Mouse (Mus musculus) left cerebral cortex, adult 11 months (tissue): ENCODE data around the gene Fyn.

Experiments
- DNase-seq: peaks from one replicate; pipeline ENCODE4 v3.0.0; 2022; ENCODE audit warnings: low spot score

Fyn gene

GRCm38 (mm10) chr10:39571011-39571410 is 202.4 kb downstream of the Fyn start:
- DNase-seq, result no peak

- no peak for DNase-seq
Measured at GRCm38 (mm10) chr10:39572050-39572671, 203.5 kb downstream of the Fyn start.

DNA sequence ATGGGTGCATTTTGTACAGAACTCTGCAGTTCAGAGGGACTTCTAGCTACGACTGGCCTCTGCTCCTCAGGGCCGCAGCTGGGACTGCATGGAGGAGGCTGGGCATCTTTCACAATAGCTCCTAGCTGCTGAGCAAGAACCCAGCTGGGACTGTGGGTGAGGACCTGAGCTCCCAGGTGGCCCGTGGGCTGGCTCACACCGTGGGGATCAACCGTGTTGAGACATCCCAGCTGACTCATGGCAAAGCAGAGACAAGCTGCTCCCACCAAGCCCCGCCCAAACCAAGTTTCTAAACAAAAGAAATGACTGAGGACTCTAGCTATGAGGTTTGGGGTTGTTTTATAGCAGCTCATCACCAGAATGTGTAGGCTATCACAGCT is 204.0 kb downstream of the Fyn start:
- DNase-seq, result no peak

DNA sequence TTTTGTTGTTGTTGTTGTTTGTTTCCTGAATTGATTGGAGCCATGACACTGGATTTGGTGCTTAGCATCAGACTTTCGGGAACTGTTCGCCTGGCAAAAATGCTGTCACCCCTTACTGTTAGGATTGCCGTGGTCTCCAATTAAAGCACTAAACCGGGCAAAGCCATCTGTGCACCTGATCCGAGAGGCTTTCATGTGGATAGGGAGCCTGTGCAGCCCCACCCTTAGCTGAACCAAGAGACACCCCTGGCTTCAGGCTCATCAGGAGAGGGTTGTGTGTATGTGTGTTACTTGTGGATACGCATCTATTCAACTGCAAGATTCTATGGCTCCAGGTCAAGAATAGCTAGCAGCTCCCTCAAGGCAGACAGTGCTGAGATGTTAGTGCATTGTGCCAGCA is 207.8 kb downstream of the Fyn start:
- DNase-seq, result no peak

GRCm38 (mm10) chr10:39580477-39580876 is 211.8 kb downstream of the Fyn start:
- no peak for DNase-seq

- DNase-seq, result no peak
Measured at GRCm38 (mm10) chr10:39582385-39582784, 213.7 kb downstream of the Fyn start.

GRCm38 (mm10) chr10:39583718-39584117 is 215.1 kb downstream of the Fyn start:
- DNase-seq, result no peak

DNA sequence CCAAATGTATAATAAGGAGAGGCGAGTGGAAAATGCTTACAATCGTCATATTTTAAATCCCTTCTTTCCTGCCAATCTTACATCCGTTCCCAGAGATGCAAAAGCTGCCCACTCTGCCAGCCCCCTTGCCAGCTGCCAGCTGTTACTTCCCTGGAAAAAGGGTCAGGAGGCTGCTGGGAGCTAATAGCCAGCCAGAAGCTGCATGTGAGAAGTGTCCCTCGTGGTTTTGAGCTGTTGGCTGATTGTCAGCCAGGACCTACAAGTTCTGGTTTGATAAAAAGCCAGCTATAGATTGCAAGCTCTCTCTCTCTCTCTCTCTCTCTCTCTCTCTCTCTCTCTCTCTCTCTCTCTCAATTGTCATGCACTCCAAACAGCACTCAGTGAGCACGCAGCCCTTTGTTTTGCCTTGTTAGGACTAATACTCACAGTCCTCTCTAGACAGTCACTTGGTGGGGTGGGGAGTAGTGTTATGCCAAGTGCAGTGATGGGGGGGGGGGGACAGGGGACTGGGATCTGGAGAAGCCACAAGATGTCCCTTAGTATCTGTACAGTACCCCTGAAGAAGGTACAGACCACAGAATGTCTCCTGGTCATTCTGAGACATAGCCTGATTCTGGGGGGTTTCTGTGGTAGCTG is 218.8 kb downstream of the Fyn start:
- DNase-seq, result no peak

- DNase-seq, result no peak
Measured at GRCm38 (mm10) chr10:39587973-39588746, 219.5 kb downstream of the Fyn start.

DNA sequence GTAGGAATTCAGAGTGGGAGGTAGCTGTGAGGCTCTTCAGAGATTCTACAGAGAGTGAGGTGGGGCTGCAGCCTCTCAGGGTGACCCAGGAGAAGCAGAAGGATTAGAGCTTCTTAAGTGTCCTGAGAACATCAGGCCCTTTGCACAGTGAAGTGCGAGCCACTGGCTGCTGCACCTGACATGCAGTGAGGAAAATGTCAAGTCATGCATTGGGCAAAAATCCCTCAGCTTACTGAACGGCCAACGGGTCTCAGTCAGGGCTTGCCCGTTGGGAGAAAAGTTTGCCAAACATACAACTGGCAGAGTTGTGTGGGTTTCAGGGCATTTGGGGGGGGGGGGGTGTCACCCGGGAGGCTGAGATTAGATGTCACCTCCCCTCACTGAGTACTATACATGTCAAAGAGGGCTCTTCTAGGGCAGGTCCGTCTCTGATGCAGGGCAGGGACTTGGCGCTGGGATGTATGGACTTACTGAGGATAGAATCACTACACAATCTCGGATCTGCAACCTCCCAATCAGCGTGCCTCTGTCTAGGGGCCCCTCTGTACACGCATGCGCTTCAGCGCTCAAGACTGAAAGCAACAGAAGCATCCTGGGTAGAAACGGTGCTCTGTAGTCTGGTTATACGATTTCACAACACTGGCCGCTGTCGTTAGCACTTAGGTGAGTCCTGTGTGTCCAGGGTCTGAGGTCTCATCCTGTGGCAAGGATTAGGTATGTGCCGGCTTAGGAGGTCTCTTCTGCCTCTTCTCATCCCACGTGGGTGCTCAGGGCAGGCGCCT is 221.3 kb downstream of the Fyn start:
- no peak for DNase-seq

GRCm38 (mm10) chr10:39590629-39591028 is 222.0 kb downstream of the Fyn start:
- DNase-seq, result no peak

DNA sequence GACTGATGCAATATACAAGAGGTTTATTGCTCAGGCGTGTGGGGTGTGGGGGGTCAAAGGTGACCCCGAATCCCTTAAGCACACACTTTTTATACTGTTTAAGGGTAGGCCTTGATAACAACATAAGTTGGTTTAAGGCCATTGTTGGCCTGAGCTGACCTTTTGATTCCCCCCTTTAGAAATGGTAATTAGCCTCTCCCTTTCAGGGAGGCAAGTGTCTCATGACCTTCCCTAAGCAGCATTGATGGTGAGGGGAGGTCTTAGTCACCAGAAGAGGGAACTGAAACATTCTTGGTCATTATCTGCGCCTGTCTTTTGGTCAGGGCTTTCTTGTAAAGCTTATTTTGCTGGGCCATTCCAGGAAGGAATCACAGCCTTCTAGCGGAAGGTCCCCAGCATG is 223.8 kb downstream of the Fyn start:
- DNase-seq, result no peak

- no peak for DNase-seq
Measured at GRCm38 (mm10) chr10:39594716-39595115, 226.1 kb downstream of the Fyn start.

GRCm38 (mm10) chr10:39595862-39596261 is 227.2 kb downstream of the Fyn start:
- DNase-seq, result no peak

DNA sequence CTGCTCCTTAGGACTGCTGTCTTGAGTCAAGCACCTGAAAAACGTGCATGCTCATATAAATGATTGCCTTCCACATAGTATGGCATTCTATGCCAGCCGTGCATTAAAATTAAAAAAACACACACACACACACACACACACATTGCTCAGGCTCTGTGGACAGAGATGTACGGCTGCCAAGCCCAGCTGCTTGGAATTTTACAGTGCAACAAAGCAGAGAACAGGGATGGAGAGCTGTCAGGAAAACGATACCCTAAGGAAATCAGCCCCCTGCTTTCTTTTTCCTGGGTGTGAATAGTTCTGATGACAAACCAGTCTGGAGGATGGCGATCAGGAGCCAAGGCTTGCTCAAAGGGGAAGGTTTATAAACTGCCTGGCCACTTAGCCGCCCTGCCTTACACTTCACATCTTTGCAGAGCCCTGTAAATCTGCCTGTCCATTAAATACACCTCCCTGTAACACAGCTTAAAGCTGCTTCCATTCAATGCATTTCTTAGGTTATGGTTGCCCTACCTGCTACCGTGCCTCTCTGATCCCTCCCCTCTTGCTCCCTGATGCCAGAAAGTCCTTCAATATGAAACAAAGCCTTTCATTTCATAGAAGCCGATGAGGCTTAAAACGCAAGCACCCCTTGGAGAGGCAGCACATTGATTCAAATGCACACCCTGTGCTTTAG is 228.6 kb downstream of the Fyn start:
- DNase-seq, result no peak

GRCm38 (mm10) chr10:39597792-39598183 is 229.1 kb downstream of the Fyn start:
- no peak for DNase-seq

DNA sequence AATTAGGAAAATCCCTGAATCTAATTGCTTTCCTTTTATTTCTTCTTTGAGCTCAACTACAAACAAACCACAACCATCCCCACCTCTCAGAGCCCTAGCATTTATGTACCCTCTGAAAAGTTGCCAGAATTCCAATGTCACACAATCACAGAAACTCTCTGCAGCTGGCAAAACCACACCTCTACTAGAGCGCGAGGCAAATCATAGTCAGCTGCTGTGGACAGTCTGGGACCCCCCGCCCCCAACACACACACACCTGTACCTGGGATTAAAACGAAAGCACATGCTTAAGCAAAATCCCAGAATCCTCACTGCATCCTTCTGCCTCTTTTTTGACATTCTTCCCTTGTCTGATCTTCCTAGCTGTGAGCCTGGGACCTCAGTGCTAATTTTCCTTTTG is 230.9 kb downstream of the Fyn start:
- DNase-seq, result no peak

GRCm38 (mm10) chr10:39600115-39600514 is 231.5 kb downstream of the Fyn start:
- DNase-seq, result no peak

- DNase-seq, result no peak
Measured at GRCm38 (mm10) chr10:39601068-39601467, 232.4 kb downstream of the Fyn start.

GRCm38 (mm10) chr10:39606434-39606833 is 237.8 kb downstream of the Fyn start:
- no peak for DNase-seq

GRCm38 (mm10) chr10:39611234-39611633 is 242.6 kb downstream of the Fyn start:
- no peak for DNase-seq

DNA sequence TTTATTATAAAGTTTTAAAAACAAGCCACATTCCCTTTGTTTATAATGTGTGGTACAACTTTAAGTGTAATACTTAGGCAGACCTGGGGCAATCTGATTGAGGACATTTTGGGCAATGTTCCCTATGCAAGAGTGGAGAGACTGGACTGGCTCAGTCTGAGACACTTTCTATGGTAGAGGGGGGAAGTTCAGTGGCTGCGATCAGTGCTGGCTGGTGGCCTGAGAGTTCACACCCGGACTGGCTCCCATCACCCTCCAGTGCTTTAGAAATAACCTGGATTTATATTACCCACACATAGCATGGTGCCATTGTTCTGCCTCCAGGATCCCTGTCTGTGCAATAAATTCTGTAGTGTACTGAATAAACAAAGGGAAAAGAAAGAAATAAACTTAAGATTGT is 243.5 kb downstream of the Fyn start:
- no peak for DNase-seq
